Mouse (Mus musculus) MEL (cell line): ENCODE data around the gene Dnaja3. TPM values are rescaled to one million over a fixed set of nuclear protein-coding genes. Genes with fewer than 3 reads are reported as not detected.

Source experiments
- DNase-seq: peaks from one replicate; pipeline ENCODE4 v3.0.0; 2011; ENCODE audit warnings: low read depth, low spot score
- H3K27ac ChIP-seq: 2 replicates; pipeline ENCODE4 v1.5.1; 2012; ENCODE audit warnings: low read depth, mild to moderate bottlenecking, control low read depth, low read length, moderate library complexity; ENCODE audit not compliant: control insufficient read depth
- H3K27me3 ChIP-seq, 2 experiments: fragments of 150-350 bp in 1 of 2; sonication (generic) in 1 of 2; 2 replicates each; pipeline ENCODE4 v1.6.1; 2012; ENCODE audit warnings: low read length in 2 of 2, mild to moderate bottlenecking in 2 of 2, improper control_type of control experiment in 1 of 2, moderate library complexity in 1 of 2; ENCODE audit not compliant: insufficient read depth in 2 of 2, control insufficient read depth in 1 of 2
- H3K36me3 ChIP-seq, 2 experiments: 2 replicates each; pipeline ENCODE4 v1.6.1; 2012 to 2014; ENCODE audit warnings: low read length in 2 of 2, improper control_type of control experiment in 1 of 2, inconsistent platforms in 1 of 2, mild to moderate bottlenecking in 1 of 2; ENCODE audit not compliant: insufficient read depth in 2 of 2, control insufficient read depth in 1 of 2
- H3K4me1 ChIP-seq, 2 experiments: fragments of 150-350 bp in 1 of 2; sonication (generic) in 1 of 2; 2 replicates each; pipeline ENCODE4 v1.6.1; 2012; ENCODE audit warnings: low read length in 2 of 2, improper control_type of control experiment in 1 of 2, mild to moderate bottlenecking in 1 of 2; ENCODE audit not compliant: insufficient read depth in 2 of 2, control insufficient read depth in 1 of 2
- H3K4me3 ChIP-seq, 2 experiments: fragments of 150-350 bp in 1 of 2; sonication (generic) in 1 of 2; 2 replicates each; pipeline ENCODE4 v1.5.1; 2012; ENCODE audit warnings: low read depth in 2 of 2, low read length in 2 of 2, mild to moderate bottlenecking in 2 of 2, moderate library complexity in 2 of 2, control low read depth in 1 of 2, improper control_type of control experiment in 1 of 2; ENCODE audit not compliant: control insufficient read depth in 1 of 2, insufficient read depth in 1 of 2
- H3K79me2 ChIP-seq: 2 replicates; pipeline ENCODE4 v1.6.1; 2012; ENCODE audit warnings: mild to moderate bottlenecking, low read length, moderate library complexity; ENCODE audit not compliant: control insufficient read depth, poor library complexity, insufficient read depth
- H3K9ac ChIP-seq: 2 replicates; pipeline ENCODE4 v1.6.1; 2012; ENCODE audit warnings: low read depth, mild to moderate bottlenecking, control low read depth, low read length, moderate library complexity; ENCODE audit not compliant: control insufficient read depth, poor library complexity, severe bottlenecking
- H3K9me3 ChIP-seq: fragments of 150-350 bp; sonication (generic); replicated peaks from 2 replicates; pipeline ENCODE4 v1.6.1; 2012; ENCODE audit warnings: mild to moderate bottlenecking, low read length, improper control_type of control experiment, moderate library complexity; ENCODE audit not compliant: insufficient read depth
- ELF1 ChIP-seq: IDR thresholded peaks from 2 replicates; pipeline ENCODE4 v1.6.1; 2014; ENCODE audit warnings: low read depth, mild to moderate bottlenecking, inconsistent platforms, low read length, improper control_type of control experiment, moderate library complexity
- HCFC1 ChIP-seq: IDR thresholded peaks from 2 replicates; pipeline ENCODE4 v1.6.1; 2012; ENCODE audit warnings: low read depth, mild to moderate bottlenecking, inconsistent platforms, low read length, improper control_type of control experiment, moderate library complexity
- KAT2A ChIP-seq: conservative IDR thresholded peaks from 2 replicates; pipeline ENCODE4 v1.6.1; 2012; ENCODE audit warnings: low read depth, low read length, improper control_type of control experiment, inconsistent platforms
- MAX ChIP-seq: IDR thresholded peaks from 2 replicates; pipeline ENCODE4 v1.6.1; 2011; ENCODE audit warnings: low read length, improper control_type of control experiment
- MAZ ChIP-seq: IDR thresholded peaks from 2 replicates; pipeline ENCODE4 v1.6.1; 2012; ENCODE audit warnings: low read depth, mild to moderate bottlenecking, inconsistent platforms, low read length, improper control_type of control experiment
- MXI1 ChIP-seq: IDR thresholded peaks from 2 replicates; pipeline ENCODE4 v1.6.1; 2011; ENCODE audit warnings: mild to moderate bottlenecking, low read depth, low read length, improper control_type of control experiment
- MYC ChIP-seq: IDR thresholded peaks from 2 replicates; pipeline ENCODE4 v1.6.1; 2011; ENCODE audit warnings: low read depth, mild to moderate bottlenecking, low read length, improper control_type of control experiment, moderate library complexity
- NELFE ChIP-seq: IDR thresholded peaks from 2 replicates; pipeline ENCODE4 v1.6.1; 2011; ENCODE audit warnings: low read depth, low read length, improper control_type of control experiment
- POLR2A ChIP-seq, 2 experiments: IDR thresholded peaks; 2 replicates each; pipeline ENCODE4 v1.6.1; 2011 to 2012; ENCODE audit warnings: low read length in 2 of 2, mild to moderate bottlenecking in 2 of 2, control low read depth in 1 of 2, improper control_type of control experiment in 1 of 2, low read depth in 1 of 2, moderate library complexity in 1 of 2; ENCODE audit not compliant: control insufficient read depth in 1 of 2, insufficient read depth in 1 of 2, poor library complexity in 1 of 2
- SIN3A ChIP-seq: IDR thresholded peaks from 2 replicates; pipeline ENCODE4 v1.6.1; 2012; ENCODE audit warnings: low read length, improper control_type of control experiment, inconsistent platforms
- TAL1 ChIP-seq: IDR thresholded peaks from 2 replicates; pipeline ENCODE4 v1.6.1; 2012; ENCODE audit warnings: mild to moderate bottlenecking, inconsistent platforms, low read length, moderate library complexity, mixed read lengths
- TBP ChIP-seq: IDR thresholded peaks from 2 replicates; pipeline ENCODE4 v1.8.0; 2011; ENCODE audit warnings: low read depth, low read length, improper control_type of control experiment
- TCF12 ChIP-seq: IDR thresholded peaks from 2 replicates; pipeline ENCODE4 v1.6.1; 2014; ENCODE audit warnings: low read depth, mild to moderate bottlenecking, inconsistent platforms, low read length, improper control_type of control experiment, moderate library complexity
- UBTF ChIP-seq: IDR thresholded peaks from 2 replicates; pipeline ENCODE4 v1.6.1; 2012; ENCODE audit warnings: low read depth, mild to moderate bottlenecking, inconsistent platforms, low read length, improper control_type of control experiment, moderate library complexity, borderline replicate concordance; ENCODE audit not compliant: insufficient read depth
- USF2 ChIP-seq, 2 experiments: IDR thresholded peaks; 2 replicates each; pipeline ENCODE4 v1.6.1; 2011 to 2012; ENCODE audit warnings: improper control_type of control experiment in 2 of 2, low read length in 2 of 2, borderline replicate concordance in 1 of 2, inconsistent platforms in 1 of 2, low read depth in 1 of 2, mild to moderate bottlenecking in 1 of 2; ENCODE audit not compliant: insufficient read depth in 1 of 2
- ZMIZ1 ChIP-seq: IDR thresholded peaks from 2 replicates; pipeline ENCODE4 v1.6.1; 2012; ENCODE audit warnings: low read depth, mild to moderate bottlenecking, inconsistent platforms, low read length, improper control_type of control experiment, moderate library complexity
- ZNF384 ChIP-seq: IDR thresholded peaks from 2 replicates; pipeline ENCODE4 v1.6.1; 2012; ENCODE audit warnings: low read depth, mild to moderate bottlenecking, inconsistent platforms, low read length, improper control_type of control experiment
- polyA plus RNA-seq, 2 experiments: library from polyadenylated mRNA; stranded (reverse) in 1 of 2; unstranded in 1 of 2; fragments of >175 nt in 1 of 2; fragments of >200 nt in 1 of 2; gene quantifications; 2 replicates each; pipeline versions ENCODE4 v1.2.1 to v1.2.4; 2012; ENCODE audit warnings: low replicate concordance in 2 of 2, low read depth in 1 of 2; ENCODE audit not compliant: insufficient read length in 2 of 2, insufficient read depth in 1 of 2, missing spikeins in 1 of 2
- total RNA-seq: library from RNA; depleted of rRNA; stranded (reverse); fragments of 300-350 nt; gene quantifications from 2 replicates; pipeline ENCODE4 v1.2.3, GENCODE M21; 2012

Gene Dnaja3
- total and polyA plus RNA-seq, 3 experiments, result 91.8 to 94.3 TPM; not detected in 1

GRCm38 (mm10) chr16:4652707-4653416 is 13.1 kb downstream of the Dnaja3 start:
- H3K36me3 ChIP-seq, result no peaks in the 10 kb centered on the region
- no peak for DNase-seq
- no peaks in the 10 kb centered on the region for H3K9me3 ChIP-seq
- H3K27ac ChIP-seq, result no peak overlapping the region
- no peaks in the 10 kb centered on the region for H3K4me1 ChIP-seq
- H3K27me3 ChIP-seq, result no peaks in the 10 kb centered on the region
- TF ChIP-seq KAT2A (no peak), POLR2A (IDR thresholded peaks at IDR 0.05; ENCODE audit: control insufficient read depth in 1 of 2, insufficient read depth in 1 of 2, low read depth in 1 of 2, low read length in 2 of 2, poor library complexity in 1 of 2) (no peak), TCF12 (no peak), NELFE (no peak), MXI1 (no peak), ZMIZ1 (no peak), ELF1 (no peak), SIN3A (no peak), UBTF (no peak), TAL1 (no peak)
- H3K79me2 ChIP-seq, result no peaks in the 10 kb centered on the region
- H3K4me3 ChIP-seq, result no peak overlapping the region
- H3K9ac ChIP-seq, result no peak overlapping the region

- H3K27ac ChIP-seq, result no peak overlapping the region
- no peaks in the 10 kb centered on the region for H3K4me1 ChIP-seq
- no peaks in the 10 kb centered on the region; a peak in 1 of 4 replicates for H3K36me3 ChIP-seq
- no peaks in the 10 kb centered on the region for H3K9me3 ChIP-seq
- H3K4me3 ChIP-seq, result no peak overlapping the region
- H3K27me3 ChIP-seq, result no peaks in the 10 kb centered on the region
- DNase-seq, result no peak
- no peak overlapping the region for H3K9ac ChIP-seq
- no peaks in the 10 kb centered on the region for H3K79me2 ChIP-seq
- no peak for TF ChIP-seq KAT2A
- TF ChIP-seq MYC, result no peak
- TF ChIP-seq MAZ, result no peak
- no peak for TF ChIP-seq USF2 (IDR thresholded peaks at IDR 0.05; ENCODE audit: borderline replicate concordance in 1 of 2, insufficient read depth in 1 of 2, low read depth in 1 of 2, low read length in 2 of 2)
- TF ChIP-seq POLR2A (IDR thresholded peaks at IDR 0.05; ENCODE audit: control insufficient read depth in 1 of 2, insufficient read depth in 1 of 2, low read depth in 1 of 2, low read length in 2 of 2, poor library complexity in 1 of 2), result no peak
- no peak for TF ChIP-seq ZNF384
- TF ChIP-seq ZMIZ1, result no peak
- no peak for TF ChIP-seq MAX
- no peak for TF ChIP-seq MXI1
- no peak for TF ChIP-seq TBP
- TF ChIP-seq HCFC1, result no peak
These were observed 14.9 kb downstream of the Dnaja3 start for GRCm38 (mm10) chr16:4654706-4655105.
